In the genomic region with DNA sequence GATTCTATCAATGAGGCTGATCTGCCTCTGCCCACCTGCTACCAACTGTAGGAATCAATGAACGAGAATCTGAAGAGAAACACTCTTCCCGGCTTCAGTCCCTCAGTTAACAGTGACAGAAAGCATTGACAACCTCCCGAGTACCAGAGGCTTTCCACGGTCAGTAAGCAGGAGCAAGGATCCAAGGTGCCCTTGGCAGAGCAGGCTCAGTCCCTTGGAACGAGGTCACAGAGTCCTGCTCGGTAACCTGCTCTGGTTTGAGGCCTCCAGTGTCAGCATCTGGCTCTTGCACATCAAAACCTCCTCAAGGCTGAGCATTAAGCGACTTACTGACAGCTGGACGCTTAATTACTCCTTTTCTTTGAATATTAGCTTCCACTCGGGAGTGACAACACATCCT, we compare ENCODE assay signal across 23 mouse cellular contexts. TPM values are rescaled to one million over a fixed set of nuclear protein-coding genes. Genes with fewer than 3 reads are reported as not detected.
A peak's percentile ranks its signal among the peaks of the same experiment; 100 is the strongest.
DNase-seq lines count a peak whose midpoint lies in the region; ATAC-seq lines count a peak whose summit lies in the region.
"Had no signal": no experiment of that assay in that cellular context is flagged by ENCODE, and none has a peak within 500 bp of the region (broad histone marks: within the 10 kb centered on the region; RNA-seq: fewer than 3 reads in every experiment).

No protein-coding gene starts in this region.

- DNase-seq in heart, adult 11 months: peak; percentile 71
- no peak for DNase-seq in heart, adult 8-10 months (ENCODE audit: low spot score)
- peak; percentile 59 for DNase-seq in kidney, adult 18-20 months
- DNase-seq in kidney, adult 9 months: peak; percentile 84
- DNase-seq in kidney, postnatal 36 days: peak; percentile 75 to 77
- DNase-seq: adrenal gland, postnatal 10 days; cerebellum, adult 18-20 months; cerebellum, postnatal 25 days; embryo, embryonic 11 days; gastrocnemius, postnatal 14 days; heart, adult 18-20 months; layer of hippocampus, adult 9-11 months; liver; lung, postnatal 4 days; right cerebral cortex, postnatal 14 days; thymus, postnatal 25 days had no signal

- H3K4me3 ChIP-seq in kidney, embryonic 14.5 days (ENCODE audit: low read length): no peak overlapping the region
- H3K4me3 ChIP-seq in liver, embryonic 12.5 days: no peak overlapping the region
- H3K4me3 ChIP-seq: forebrain, embryonic 15.5 days; limb, embryonic 10.5 days; midbrain, embryonic 15.5 days; neural tube, embryonic 13.5 days had no signal

- no peak overlapping the region for H3K9ac ChIP-seq in kidney, embryonic 14.5 days (ENCODE audit: low read depth, low read length)
- H3K9ac ChIP-seq in liver, embryonic 12.5 days: no peak overlapping the region
- H3K9ac ChIP-seq: forebrain, embryonic 15.5 days; midbrain, embryonic 15.5 days; neural tube, embryonic 13.5 days had no signal

- 55% methylated on average over 9 of the region's 9 CpGs for WGBS in kidney, embryonic 14.5 days
- 62% methylated on average over 9 of the region's 9 CpGs for WGBS in liver, embryonic 12.5 days (ENCODE audit: insufficient replicate concordance)

- no peak overlapping the region for H3K27ac ChIP-seq in kidney, embryonic 14.5 days (ENCODE audit: low read depth, low read length)
- H3K27ac ChIP-seq in liver, embryonic 12.5 days: no peak overlapping the region
- H3K27ac ChIP-seq: forebrain, embryonic 15.5 days; limb, embryonic 10.5 days; midbrain, embryonic 15.5 days; neural tube, embryonic 13.5 days had no signal

- no peaks in the 10 kb centered on the region for H3K36me3 ChIP-seq in kidney, embryonic 14.5 days (ENCODE audit: control insufficient read depth, insufficient read depth, low read length)
- H3K36me3 ChIP-seq in liver, embryonic 12.5 days: no peaks in the 10 kb centered on the region
- H3K36me3 ChIP-seq: limb, embryonic 10.5 days; midbrain, embryonic 15.5 days had no signal

- H3K27me3 ChIP-seq in kidney, embryonic 14.5 days (ENCODE audit: control insufficient read depth, insufficient read depth, low read length): no peaks in the 10 kb centered on the region; the same call in 1 of the 2 replicates
- no peaks in the 10 kb centered on the region for H3K27me3 ChIP-seq in liver, embryonic 12.5 days (replicated peaks)
- H3K27me3 ChIP-seq: forebrain, embryonic 15.5 days; midbrain, embryonic 15.5 days; neural tube, embryonic 13.5 days had no signal

- no peak for ATAC-seq in kidney, embryonic 14.5 days (ENCODE audit: low FRiP score, low TSS enrichment)
- no peak for ATAC-seq in liver, embryonic 12.5 days
- ATAC-seq in erythroblast, adult 5-6 weeks (replicated peaks; ENCODE audit: low FRiP score, poor library complexity, severe bottlenecking): no peak
- ATAC-seq: forebrain, embryonic 15.5 days; midbrain, embryonic 15.5 days had no signal

- H3K4me2 ChIP-seq in kidney, embryonic 14.5 days (replicated peaks; ENCODE audit: low read depth, low read length): no peak overlapping the region
- no peak overlapping the region for H3K4me2 ChIP-seq in liver, embryonic 12.5 days
- H3K4me2 ChIP-seq: forebrain, embryonic 15.5 days; midbrain, embryonic 15.5 days; neural tube, embryonic 13.5 days had no signal

- no peaks in the 10 kb centered on the region for H3K9me3 ChIP-seq in kidney, embryonic 14.5 days (ENCODE audit: control insufficient read depth, low read length)
- H3K9me3 ChIP-seq in liver, embryonic 12.5 days (replicated peaks): no peaks in the 10 kb centered on the region
- H3K9me3 ChIP-seq: forebrain, embryonic 15.5 days; limb, embryonic 10.5 days; midbrain, embryonic 15.5 days; neural tube, embryonic 13.5 days had no signal

- no peaks in the 10 kb centered on the region for H3K4me1 ChIP-seq in kidney, embryonic 14.5 days (ENCODE audit: control insufficient read depth, insufficient read depth, low read length)
- no peaks in the 10 kb centered on the region for H3K4me1 ChIP-seq in liver, embryonic 12.5 days
- H3K4me1 ChIP-seq: forebrain, embryonic 15.5 days; limb, embryonic 10.5 days; midbrain, embryonic 15.5 days; neural tube, embryonic 13.5 days had no signal

RNA-seq across cellular contexts. Expression of a gene that starts 43.4 kb away (rescaled TPM):
- 10 to 100 TPM; 15.1 to 20.9 (median 18.2) TPM for total RNA-seq in heart, adult 8-10 months (2022)
- 9.1 and 11.5 TPM in 2 replicates for polyA plus RNA-seq in kidney, embryonic 14.5 days (2014; fragmentation: Nextera tagmentation; extraction: Ambion mirVana)
- 0.98 and 1.3 TPM in 2 replicates for polyA plus RNA-seq in liver, embryonic 12.5 days (2016; fragmentation: Nextera tagmentation; extraction: Ambion mirVana)
- 20.2 and 21.5 TPM in 2 replicates for total RNA-seq in erythroblast, adult 5-6 weeks (2015; ENCODE audit: low replicate concordance)
- 17.6 and 22.2 TPM in 2 replicates for total RNA-seq in erythroblast, adult 5-6 weeks (2017; ENCODE audit: low replicate concordance)
